In the genomic region with DNA sequence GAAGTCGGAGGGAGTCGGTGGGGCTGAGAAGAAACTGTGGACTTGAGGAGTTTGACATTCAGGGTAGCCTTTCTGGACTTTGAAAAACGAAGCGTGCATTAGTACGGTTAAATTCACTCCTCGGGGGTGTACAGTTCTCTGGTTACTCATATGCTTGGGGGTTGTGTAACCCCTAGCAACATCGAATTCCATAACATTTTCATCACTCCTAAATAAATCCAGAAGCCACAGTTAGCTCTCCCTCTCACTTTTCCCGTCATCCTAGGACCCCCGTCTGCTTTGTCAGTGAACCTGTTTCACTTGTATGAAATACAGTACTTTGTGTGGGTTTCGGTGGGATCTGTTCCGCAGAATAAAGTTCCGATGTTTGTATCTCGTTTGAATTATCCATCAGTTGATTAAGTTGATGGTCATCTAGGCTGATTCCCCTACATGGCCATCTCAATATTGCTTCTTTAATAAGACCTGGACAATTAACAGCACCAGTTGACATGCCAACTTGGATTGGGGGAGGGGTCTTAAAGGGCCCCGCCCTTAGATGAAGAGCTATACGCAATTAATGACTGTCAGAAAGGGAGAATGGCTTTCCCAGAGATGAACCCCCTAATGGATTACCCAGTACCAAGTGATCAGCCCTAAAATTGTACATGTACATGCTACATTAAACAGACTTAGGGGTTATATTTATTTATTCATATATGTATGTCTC, we compare ENCODE assay signal across 8 mouse cellular contexts. TPM values are rescaled to one million over a fixed set of nuclear protein-coding genes. Genes with fewer than 3 reads are reported as not detected.
DNase-seq lines count a peak whose midpoint lies in the region; ATAC-seq and TF ChIP-seq lines count a peak whose summit lies in the region.

No protein-coding gene starts in this region.

- peak; percentile 30 for DNase-seq in kidney, postnatal 0 days (ENCODE audit: low spot score)
- DNase-seq in kidney, adult 9 months, result no peak
- DNase-seq in c-Kit-positive CD71-positive TER-119-negative erythroid progenitor cells, embryonic 14.5 days (ENCODE audit: low read depth), result peak; percentile 21
- DNase-seq in midbrain, embryonic 14.5 days, result peak; percentile 2
- no peak for DNase-seq in right cerebral cortex, postnatal 25 days
- no peak for DNase-seq in urinary bladder, adult 2 months (ENCODE audit: low spot score)
- no peak for DNase-seq in right cerebral cortex, postnatal 10 days (ENCODE audit: low spot score in 2 of 2)

- peak overlapping the region; percentile 63 for H3K4me2 ChIP-seq in kidney, postnatal 0 days (ENCODE audit: low read length)
- H3K4me2 ChIP-seq in hindbrain, embryonic 12.5 days (replicated peaks), result peak overlapping the region; percentile 80
- H3K4me2 ChIP-seq in midbrain, embryonic 14.5 days (ENCODE audit: low read length), result peak overlapping the region; percentile 86

- no peak for TF ChIP-seq CTCF in kidney, postnatal 0 days (IDR thresholded peaks at IDR 0.05; ENCODE audit: low read depth)

- H3K36me3 ChIP-seq in kidney, postnatal 0 days (ENCODE audit: insufficient read depth, low read length), result no peaks in the 10 kb centered on the region
- no peaks in the 10 kb centered on the region for H3K36me3 ChIP-seq in hindbrain, embryonic 12.5 days
- H3K36me3 ChIP-seq in midbrain, embryonic 14.5 days (ENCODE audit: control insufficient read depth, insufficient read depth, low read length), result 0 out of 2 replicates have a peak, but pooled peaks cover 3% of the 10 kb centered on the region

- H3K4me1 ChIP-seq in kidney, postnatal 0 days (replicated peaks; ENCODE audit: insufficient read depth, low read length), result no peaks in the 10 kb centered on the region
- peaks cover 7% of the 10 kb centered on the region for H3K4me1 ChIP-seq in hindbrain, embryonic 12.5 days
- H3K4me1 ChIP-seq in midbrain, embryonic 14.5 days (ENCODE audit: control insufficient read depth, insufficient read depth, low read length), result peaks cover 8% of the 10 kb centered on the region

- 15% methylated on average over 15 of the region's 15 CpGs for WGBS in kidney, postnatal 0 days
- 23% methylated on average over 15 of the region's 15 CpGs for WGBS in hindbrain, embryonic 12.5 days
- WGBS in midbrain, embryonic 14.5 days, result 25% methylated on average over 15 of the region's 15 CpGs

- no peak for ATAC-seq in kidney, postnatal 0 days (replicated peaks; ENCODE audit: low FRiP score, low read depth)
- no peak; the same call in 1 of the 2 replicates for ATAC-seq in hindbrain, embryonic 12.5 days (ENCODE audit: low FRiP score)
- no peak for ATAC-seq in midbrain, embryonic 14.5 days (ENCODE audit: low FRiP score, low TSS enrichment)

- H3K9me3 ChIP-seq in kidney, postnatal 0 days (replicated peaks; ENCODE audit: low read length), result no peaks in the 10 kb centered on the region
- no peaks in the 10 kb centered on the region for H3K9me3 ChIP-seq in hindbrain, embryonic 12.5 days (replicated peaks)
- H3K9me3 ChIP-seq in midbrain, embryonic 14.5 days (ENCODE audit: control insufficient read depth, low read length), result no peaks in the 10 kb centered on the region

- no peaks in the 10 kb centered on the region for H3K27me3 ChIP-seq in kidney, postnatal 0 days (ENCODE audit: insufficient read depth, low read length)
- no peaks in the 10 kb centered on the region for H3K27me3 ChIP-seq in hindbrain, embryonic 12.5 days
- H3K27me3 ChIP-seq in midbrain, embryonic 14.5 days (ENCODE audit: control insufficient read depth, insufficient read depth, low read length), result no peaks in the 10 kb centered on the region

- peak overlapping the region; percentile 97 for H3K27ac ChIP-seq in kidney, postnatal 0 days
- peak overlapping the region; percentile 94 for H3K27ac ChIP-seq in hindbrain, embryonic 12.5 days
- H3K27ac ChIP-seq in midbrain, embryonic 14.5 days (replicated peaks; ENCODE audit: low read depth, low read length), result peak overlapping the region; percentile 86

- H3K9ac ChIP-seq in kidney, postnatal 0 days (ENCODE audit: low read depth, low read length), result peak overlapping the region; percentile 93
- H3K9ac ChIP-seq in hindbrain, embryonic 12.5 days, result peak overlapping the region; percentile 92
- H3K9ac ChIP-seq in midbrain, embryonic 14.5 days (replicated peaks; ENCODE audit: low read length), result peak overlapping the region; percentile 91

- peak overlapping the region; percentile 90 for H3K4me3 ChIP-seq in kidney, postnatal 0 days (replicated peaks; ENCODE audit: low read depth, low read length)
- H3K4me3 ChIP-seq in hindbrain, embryonic 12.5 days, result peak overlapping the region; percentile 90
- peak overlapping the region; percentile 94 for H3K4me3 ChIP-seq in midbrain, embryonic 14.5 days (replicated peaks; ENCODE audit: low read depth, low read length)

RNA-seq across cellular contexts. Expression of gene Rad52, which starts 0.7 kb away (rescaled TPM):
- polyA plus RNA-seq in kidney, postnatal 0 days (2015; fragmentation: Nextera tagmentation; extraction: Ambion mirVana), result 14.4 and 16.0 TPM in 2 replicates
- 22.1 and 23.5 TPM in 2 replicates for polyA plus RNA-seq in hindbrain, embryonic 12.5 days (2016; fragmentation: Nextera tagmentation; extraction: Ambion mirVana)
- polyA plus RNA-seq in midbrain, embryonic 14.5 days (2014; fragmentation: Nextera tagmentation; extraction: Ambion mirVana), result 24.0 and 26.1 TPM in 2 replicates
- polyA plus RNA-seq in urinary bladder, adult 2 months (2012; rRNA removed), result 28.8 and 39.4 TPM in 2 replicates

RNA-seq across cellular contexts. Expression of gene Erc1, which starts 55.3 kb away (rescaled TPM):
- polyA plus RNA-seq in kidney, postnatal 0 days (2015; fragmentation: Nextera tagmentation; extraction: Ambion mirVana), result 10.6 and 12.6 TPM in 2 replicates
- polyA plus RNA-seq in hindbrain, embryonic 12.5 days (2016; fragmentation: Nextera tagmentation; extraction: Ambion mirVana), result 41.4 and 45.9 TPM in 2 replicates
- 45.8 and 65.3 TPM in 2 replicates for polyA plus RNA-seq in midbrain, embryonic 14.5 days (2014; fragmentation: Nextera tagmentation; extraction: Ambion mirVana)
- polyA plus RNA-seq in urinary bladder, adult 2 months (2012; rRNA removed), result 10.6 and 13.7 TPM in 2 replicates

Comparison
In these comparisons a context has a peak if more than half of its experiments do, and no peak if none do; other contexts are left out.
1. DNase-seq: peak in kidney, postnatal 0 days (single experiment), c-Kit-positive CD71-positive TER-119-negative erythroid progenitor cells, embryonic 14.5 days (single experiment) and midbrain, embryonic 14.5 days (single experiment); none in kidney, adult 9 months (single experiment), right cerebral cortex, postnatal 25 days (single experiment), urinary bladder, adult 2 months (single experiment) and right cerebral cortex, postnatal 10 days (0 of 2).
2. Peak in every context shown above with its lines, with median percentiles within 50 percentile points of each other: H3K27ac ChIP-seq, H3K4me2 ChIP-seq, H3K4me3 ChIP-seq and H3K9ac ChIP-seq.